Mouse (Mus musculus) heart, postnatal 0 days (tissue): ENCODE measurements around the gene Lrch1.

Source experiments
- CTCF ChIP-seq: IDR thresholded peaks from 2 replicates; pipeline ENCODE4 v1.5.1; 2016; ENCODE audit warnings: antibody characterized with exemption, control low read depth, low read depth
- EP300 ChIP-seq: IDR thresholded peaks from 2 replicates; pipeline ENCODE4 v1.6.1; 2016; ENCODE audit warnings: antibody characterized with exemption, low read depth

DNA sequence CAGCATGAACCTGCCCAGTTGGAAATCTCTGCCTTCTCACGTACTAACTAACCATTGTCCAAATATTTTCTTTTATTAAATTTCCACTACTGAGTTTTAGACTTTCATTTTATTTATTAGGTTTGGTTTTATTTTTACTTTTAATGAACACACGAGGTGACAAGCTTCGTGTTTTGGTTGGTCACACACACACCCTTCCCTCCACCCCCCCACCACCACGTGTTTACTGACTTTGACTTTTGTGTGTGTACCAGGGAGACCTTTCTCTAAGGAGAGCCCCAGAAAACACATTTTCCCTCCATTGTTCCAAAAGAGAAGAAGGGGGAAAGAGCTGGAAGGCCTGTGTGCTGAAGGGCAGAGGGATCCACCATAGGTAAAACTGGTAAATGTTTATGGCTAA lies 38.0 kb upstream of the Lrch1 start:
- TF ChIP-seq CTCF, result no peak
- no peak for TF ChIP-seq EP300
